Mouse (Mus musculus): ENCODE measurements around the gene Cdc45. TPM values are rescaled to one million over a fixed set of nuclear protein-coding genes. Genes with fewer than 3 reads are reported as not detected.
"Not testable (repeated sequence)": the region's sequence is repeated elsewhere in the genome, so short reads cannot be mapped to it uniquely, and the experiment has no call there.

Cdc45 gene
- 43.1 and 43.8 TPM in 2 replicates for polyA plus RNA-seq (2014; fragmentation: Nextera tagmentation; extraction: Ambion mirVana)

- Histone ChIP-seq H3K36me3 (ENCODE audit: control insufficient read depth, insufficient read depth, low read length) (peaks cover 27% of the 10 kb centered on the region), H3K27me3 (ENCODE audit: control insufficient read depth, insufficient read depth, low read length) (no peaks in the 10 kb centered on the region), H3K9me3 (ENCODE audit: control insufficient read depth, low read depth, low read length) (no peaks in the 10 kb centered on the region), H3K4me2 (replicated peaks; ENCODE audit: low read depth, low read length) (peak within 1 kb of the TSS; percentile 78), H3K9ac (replicated peaks; ENCODE audit: low read depth, low read length) (peak within 1 kb of the TSS; percentile 77), H3K4me1 (ENCODE audit: control insufficient read depth, insufficient read depth, low read length) (no peaks in the 10 kb centered on the region; the same call in 1 of the 2 replicates), H3K27ac (ENCODE audit: low read length) (peak within 1 kb of the TSS; percentile 78), H3K4me3 (ENCODE audit: low read depth, low read length) (peak within 1 kb of the TSS; percentile 77)
- under 1% methylated on average over 42 of the region's 42 CpGs for WGBS
- peak; percentile 97 for ATAC-seq (ENCODE audit: insufficient number of reproducible peaks, insufficient read depth, low FRiP score, low read depth)
Observed at GRCm38 (mm10) chr16:18811468-18812384, at the start of gene Cdc45, which contains the start of gene Ufd1. TSS of gene Cdc45 (minus strand) at chr16:18811987. TSS of gene Ufd1 (plus strand) at chr16:18811779.

- 66% methylated on average over 1 of the region's 1 CpGs for WGBS
- H3K4me3 ChIP-seq (ENCODE audit: low read depth, low read length): no peak overlapping the region
- no peak overlapping the region for H3K27ac ChIP-seq (ENCODE audit: low read length)
- H3K27me3 ChIP-seq (ENCODE audit: control insufficient read depth, insufficient read depth, low read length): no peaks in the 10 kb centered on the region
- H3K36me3 ChIP-seq (ENCODE audit: control insufficient read depth, insufficient read depth, low read length): no peaks in the 10 kb centered on the region
- no peak for ATAC-seq (ENCODE audit: insufficient number of reproducible peaks, insufficient read depth, low FRiP score, low read depth)
- H3K9ac ChIP-seq (replicated peaks; ENCODE audit: low read depth, low read length): no peak overlapping the region
- no peaks in the 10 kb centered on the region for H3K9me3 ChIP-seq (ENCODE audit: control insufficient read depth, low read depth, low read length)
- H3K4me2 ChIP-seq (replicated peaks; ENCODE audit: low read depth, low read length): no peak overlapping the region
- H3K4me1 ChIP-seq (ENCODE audit: control insufficient read depth, insufficient read depth, low read length): no peaks in the 10 kb centered on the region
Observed at GRCm38 (mm10) chr16:18860186-18860585, 48.4 kb upstream of the Cdc45 start.

GRCm38 (mm10) chr16:18858551-18858950 is 46.8 kb upstream of the Cdc45 start:
- Histone ChIP-seq H3K4me1 (ENCODE audit: control insufficient read depth, insufficient read depth, low read length) (no peaks in the 10 kb centered on the region), H3K27ac (ENCODE audit: low read length) (no peak overlapping the region), H3K4me2 (replicated peaks; ENCODE audit: low read depth, low read length) (no peak overlapping the region), H3K27me3 (ENCODE audit: control insufficient read depth, insufficient read depth, low read length) (no peaks in the 10 kb centered on the region), H3K36me3 (ENCODE audit: control insufficient read depth, insufficient read depth, low read length) (no peaks in the 10 kb centered on the region), H3K9ac (replicated peaks; ENCODE audit: low read depth, low read length) (no peak overlapping the region), H3K4me3 (ENCODE audit: low read depth, low read length) (no peak overlapping the region), H3K9me3 (ENCODE audit: control insufficient read depth, low read depth, low read length) (no peaks in the 10 kb centered on the region)
- ATAC-seq (ENCODE audit: insufficient number of reproducible peaks, insufficient read depth, low FRiP score, low read depth): no peak

- H3K4me1 ChIP-seq (ENCODE audit: control insufficient read depth, insufficient read depth, low read length); H3K27ac ChIP-seq (ENCODE audit: low read length); H3K4me2 ChIP-seq (replicated peaks; ENCODE audit: low read depth, low read length); H3K27me3 ChIP-seq (ENCODE audit: control insufficient read depth, insufficient read depth, low read length); H3K9me3 ChIP-seq (ENCODE audit: control insufficient read depth, low read depth, low read length); H3K36me3 ChIP-seq (ENCODE audit: control insufficient read depth, insufficient read depth, low read length); ATAC-seq (ENCODE audit: insufficient number of reproducible peaks, insufficient read depth, low FRiP score, low read depth); H3K4me3 ChIP-seq (ENCODE audit: low read depth, low read length); H3K9ac ChIP-seq (replicated peaks; ENCODE audit: low read depth, low read length): not testable (repeated sequence)
- WGBS: 86% methylated on average over 16 of the region's 17 CpGs
Observed at GRCm38 (mm10) chr16:18849521-18850190, 37.9 kb upstream of the Cdc45 start.

- no peak overlapping the region for H3K27ac ChIP-seq (ENCODE audit: low read length)
- H3K27me3 ChIP-seq (ENCODE audit: control insufficient read depth, insufficient read depth, low read length): no peaks in the 10 kb centered on the region
- H3K4me2 ChIP-seq (replicated peaks; ENCODE audit: low read depth, low read length): no peak overlapping the region
- H3K4me3 ChIP-seq (ENCODE audit: low read depth, low read length): no peak overlapping the region
- H3K4me1 ChIP-seq (ENCODE audit: control insufficient read depth, insufficient read depth, low read length): no peaks in the 10 kb centered on the region
- no peak for ATAC-seq (ENCODE audit: insufficient number of reproducible peaks, insufficient read depth, low FRiP score, low read depth)
- no peak overlapping the region for H3K9ac ChIP-seq (replicated peaks; ENCODE audit: low read depth, low read length)
- WGBS: 85% methylated on average over 15 of the region's 15 CpGs
- H3K36me3 ChIP-seq (ENCODE audit: control insufficient read depth, insufficient read depth, low read length): no peaks in the 10 kb centered on the region
- no peaks in the 10 kb centered on the region for H3K9me3 ChIP-seq (ENCODE audit: control insufficient read depth, low read depth, low read length)
Observed at GRCm38 (mm10) chr16:18846301-18846820, 34.6 kb upstream of the Cdc45 start.

- Histone ChIP-seq H3K9me3 (ENCODE audit: control insufficient read depth, low read depth, low read length) (no peaks in the 10 kb centered on the region), H3K4me1 (ENCODE audit: control insufficient read depth, insufficient read depth, low read length) (no peaks in the 10 kb centered on the region), H3K4me3 (ENCODE audit: low read depth, low read length) (no peak overlapping the region), H3K4me2 (replicated peaks; ENCODE audit: low read depth, low read length) (no peak overlapping the region), H3K9ac (replicated peaks; ENCODE audit: low read depth, low read length) (no peak overlapping the region), H3K27ac (ENCODE audit: low read length) (no peak overlapping the region), H3K36me3 (ENCODE audit: control insufficient read depth, insufficient read depth, low read length) (peaks cover 14% of the 10 kb centered on the region), H3K27me3 (ENCODE audit: control insufficient read depth, insufficient read depth, low read length) (no peaks in the 10 kb centered on the region)
- no peak for ATAC-seq (ENCODE audit: insufficient number of reproducible peaks, insufficient read depth, low FRiP score, low read depth)
- WGBS: 91% methylated on average over 4 of the region's 4 CpGs
Observed at GRCm38 (mm10) chr16:18838346-18838745, 26.6 kb upstream of the Cdc45 start.

- H3K36me3 ChIP-seq (ENCODE audit: control insufficient read depth, insufficient read depth, low read length): peaks cover 20% of the 10 kb centered on the region
- peak within 1 kb of the TSS; percentile 78 for H3K4me3 ChIP-seq (ENCODE audit: low read depth, low read length)
- H3K27me3 ChIP-seq (ENCODE audit: control insufficient read depth, insufficient read depth, low read length): no peaks in the 10 kb centered on the region
- H3K4me2 ChIP-seq (replicated peaks; ENCODE audit: low read depth, low read length): peak within 1 kb of the TSS; percentile 78
- no peaks in the 10 kb centered on the region for H3K4me1 ChIP-seq (ENCODE audit: control insufficient read depth, insufficient read depth, low read length)
- H3K27ac ChIP-seq (ENCODE audit: low read length): peak within 1 kb of the TSS; percentile 74
- H3K9ac ChIP-seq (replicated peaks; ENCODE audit: low read depth, low read length): peak within 1 kb of the TSS; percentile 81
- H3K9me3 ChIP-seq (ENCODE audit: control insufficient read depth, low read depth, low read length): no peaks in the 10 kb centered on the region
- WGBS: under 1% methylated on average over 46 of the region's 46 CpGs
- ATAC-seq (ENCODE audit: insufficient number of reproducible peaks, insufficient read depth, low FRiP score, low read depth): peak; percentile 95
Observed at GRCm38 (mm10) chr16:18836468-18837208, 24.9 kb upstream of the Cdc45 start, which contains the start of the genes 2510002D24Rik and Gm28539. TSS of gene 2510002D24Rik (plus strand) at chr16:18836578. TSS of gene Gm28539 (plus strand) at chr16:18836584.

GRCm38 (mm10) chr16:18836073-18836467 is 24.3 kb upstream of the Cdc45 start:
- Histone ChIP-seq H3K4me2 (replicated peaks; ENCODE audit: low read depth, low read length) (peak overlapping the region; percentile 78), H3K4me1 (ENCODE audit: control insufficient read depth, insufficient read depth, low read length) (no peaks in the 10 kb centered on the region), H3K9ac (replicated peaks; ENCODE audit: low read depth, low read length) (no peak overlapping the region), H3K27me3 (ENCODE audit: control insufficient read depth, insufficient read depth, low read length) (no peaks in the 10 kb centered on the region), H3K9me3 (ENCODE audit: control insufficient read depth, low read depth, low read length) (no peaks in the 10 kb centered on the region), H3K36me3 (ENCODE audit: control insufficient read depth, insufficient read depth, low read length) (peaks cover 26% of the 10 kb centered on the region), H3K4me3 (ENCODE audit: low read depth, low read length) (peak overlapping the region; percentile 78), H3K27ac (ENCODE audit: low read length) (no peak overlapping the region)
- ATAC-seq (ENCODE audit: insufficient number of reproducible peaks, insufficient read depth, low FRiP score, low read depth): peak; percentile 24; the same call in 1 of the 2 replicates
- WGBS: 25% methylated on average over 3 of the region's 3 CpGs
